Mouse (Mus musculus): ENCODE measurements around the gene Clcf1.

- TF ChIP-seq CTCF (conservative IDR thresholded peaks at IDR 0.05; ENCODE audit: low read length) (no peak), NANOG (IDR thresholded peaks at IDR 0.05; ENCODE audit: borderline replicate concordance, low read length) (no peak), POU5F1 (IDR thresholded peaks at IDR 0.05; ENCODE audit: borderline replicate concordance, low read length) (no peak)
Measured at GRCm38 (mm10) chr19:4219943-4220342, 5.9 kb downstream of the Clcf1 start.
